Mouse (Mus musculus) ES-Bruce4 (cell line): ENCODE data around the gene Zbtb21.

Experiments
- CTCF ChIP-seq: IDR thresholded peaks from one replicate; pipeline ENCODE4 v1.8.1; 2011; ENCODE audit warnings: low read depth, low read length
- EP300 ChIP-seq: IDR thresholded peaks from 2 replicates; pipeline ENCODE4 v1.6.1; 2011; ENCODE audit warnings: low read depth, low read length; ENCODE audit not compliant: insufficient read depth
- POLR2A ChIP-seq: IDR thresholded peaks from one replicate; pipeline ENCODE4 v1.8.1; 2011; ENCODE audit warnings: low read length; ENCODE audit not compliant: insufficient read depth

DNA sequence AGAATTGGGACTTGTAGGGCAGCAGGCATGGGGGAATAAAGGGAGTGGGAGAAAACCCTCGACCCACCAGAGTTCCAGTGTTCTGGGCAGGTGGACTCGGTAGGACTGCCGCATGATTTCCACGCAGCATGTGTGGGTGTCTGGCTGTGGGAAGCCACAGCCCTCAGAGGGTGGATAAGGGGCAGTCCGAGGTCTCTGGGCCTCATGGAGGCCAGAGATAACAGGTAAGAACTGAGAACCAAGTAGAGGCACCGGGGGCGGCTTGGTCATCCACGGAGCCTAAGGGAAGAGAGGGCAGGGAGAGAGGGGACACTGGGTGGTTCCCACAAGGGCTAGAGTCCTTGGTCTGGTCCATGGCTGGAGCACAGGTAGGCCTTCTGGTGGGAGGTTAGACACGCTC is 36.0 kb downstream of the Zbtb21 start:
- no peak for TF ChIP-seq POLR2A
- TF ChIP-seq CTCF: no peak
- TF ChIP-seq EP300: no peak
